Mouse (Mus musculus) hindbrain, embryonic 11.5 days (tissue): Measurements from ENCODE around the gene Ssh3. TPM values are rescaled to one million over a fixed set of nuclear protein-coding genes. Genes with fewer than 3 reads are reported as not detected.

ENCODE experiments used
- ATAC-seq: fragments of 200-750 bp; cut with Nextera tagmentation; 2 replicates; pipeline ENCODE4 v1.8.0; 2017; ENCODE audit warnings: mild to moderate bottlenecking, moderate TSS enrichment, moderate library complexity; ENCODE audit not compliant: low FRiP score
- DNase-seq: peaks from one replicate; pipeline ENCODE4 v3.0.0-alpha.2; 2015; ENCODE audit warnings: low spot score
- H3K27ac ChIP-seq: fragments of 300-500 bp; sonication (generic); 2 replicates; pipeline ENCODE4 v1.5.1; 2014; ENCODE audit warnings: mild to moderate bottlenecking, low read depth, low read length
- H3K27me3 ChIP-seq: fragments of 300-500 bp; sonication (generic); 2 replicates; pipeline ENCODE4 v1.6.1; 2014; ENCODE audit warnings: mild to moderate bottlenecking, low read length, moderate library complexity, mixed read lengths; ENCODE audit not compliant: control insufficient read depth, insufficient read depth
- H3K36me3 ChIP-seq: fragments of 300-500 bp; sonication (generic); 2 replicates; pipeline ENCODE4 v1.6.1; 2014; ENCODE audit warnings: mild to moderate bottlenecking, low read length, moderate library complexity, mixed read lengths; ENCODE audit not compliant: control insufficient read depth, insufficient read depth
- H3K4me1 ChIP-seq: fragments of 300-500 bp; sonication (generic); replicated peaks from 2 replicates; pipeline ENCODE4 v1.6.1; 2014; ENCODE audit warnings: low read length, mixed read lengths; ENCODE audit not compliant: control insufficient read depth, insufficient read depth
- H3K4me2 ChIP-seq: fragments of 300-500 bp; sonication (generic); replicated peaks from 2 replicates; pipeline ENCODE4 v1.6.1; 2014; ENCODE audit warnings: mild to moderate bottlenecking, low read depth, low read length
- H3K4me3 ChIP-seq: fragments of 300-500 bp; sonication (generic); 2 replicates; pipeline ENCODE4 v1.5.1; 2014; ENCODE audit warnings: low read depth, low read length
- H3K9ac ChIP-seq: fragments of 300-500 bp; sonication (generic); 2 replicates; pipeline ENCODE4 v1.6.1; 2014; ENCODE audit warnings: low read depth, low read length
- H3K9me3 ChIP-seq: fragments of 300-500 bp; sonication (generic); 2 replicates; pipeline ENCODE4 v1.6.1; 2016; ENCODE audit warnings: low read length; ENCODE audit not compliant: control insufficient read depth
- WGBS: fragments of 180-500 bp; shearing (Covaris S2); extraction: QIAGEN DNeasy Blood & Tissue Kit; methylation state at CpG from one replicate; pipeline ENCODE4 v1.1.7; 2014; 5-methylcytosine and 5-hydroxymethylcytosine counted together
- polyA plus RNA-seq: library from polyadenylated mRNA; unstranded; fragments of >200 nt; fragmentation: Nextera tagmentation; extraction: Ambion mirVana; gene quantifications from 2 replicates; pipeline ENCODE4 v1.2.1, GENCODE M21; 2014

Gene Ssh3
- polyA plus RNA-seq, 1 experiment from 2014 or later = 2.8 TPM

DNA sequence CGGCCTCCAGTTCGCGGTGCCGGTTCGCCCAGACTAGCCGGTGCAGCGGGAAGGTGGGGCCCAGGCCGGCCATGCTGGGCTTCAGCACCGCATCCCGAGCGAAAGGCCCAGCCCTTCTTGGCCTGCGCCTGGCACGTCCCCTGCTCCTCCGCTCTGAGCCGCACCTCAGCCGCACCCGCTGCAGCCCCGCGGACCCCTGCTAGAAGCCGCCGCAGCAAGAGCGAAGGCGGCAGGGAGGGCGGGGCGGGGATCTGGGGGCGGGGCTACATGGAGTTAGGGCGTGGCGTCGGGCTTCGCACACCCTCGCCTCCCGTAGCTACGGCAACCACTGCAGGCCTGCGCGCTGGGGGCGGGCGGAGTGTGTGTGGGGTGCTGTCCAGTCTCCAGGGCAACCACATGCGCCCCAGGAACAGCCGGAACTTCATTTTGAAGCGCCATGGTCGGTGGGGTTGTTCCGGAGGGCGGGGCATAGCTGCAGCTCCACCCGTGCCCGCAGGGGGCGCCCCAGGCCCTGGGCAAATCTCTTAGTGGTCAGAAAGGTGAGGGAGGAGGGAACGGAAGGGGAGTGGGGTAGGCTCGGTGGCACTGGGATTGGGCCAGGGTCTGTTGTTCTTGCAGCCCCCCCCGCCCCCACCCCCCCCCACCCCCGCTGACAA, 14.0 kb upstream of the Ssh3 start, which contains the start of gene Ankrd13d:
Gene Ankrd13d (minus strand): TSS at position 240 of the 656 bp plus-strand sequence.
- peak within 1 kb of the TSS; percentile 53 for H3K4me3 ChIP-seq
- ATAC-seq = peak; percentile 96
- peak; percentile 92 for DNase-seq
- H3K27me3 ChIP-seq = no peaks in the 10 kb centered on the region
- peak within 1 kb of the TSS; percentile 66 for H3K9ac ChIP-seq
- peaks cover 5% of the 10 kb centered on the region for H3K36me3 ChIP-seq
- peak within 1 kb of the TSS; percentile 76 for H3K4me2 ChIP-seq
- WGBS = under 1% methylated on average over 43 of the region's 50 CpGs
- 0 out of 2 replicates have a peak, but pooled peaks cover 3% of the 10 kb centered on the region for H3K4me1 ChIP-seq
- no peaks in the 10 kb centered on the region for H3K9me3 ChIP-seq
- no peak within 1 kb of the TSS for H3K27ac ChIP-seq

- Histone ChIP-seq H3K4me1 (0 out of 2 replicates have a peak, but pooled peaks cover 3% of the 10 kb centered on the region), H3K4me2 (no peak overlapping the region), H3K27me3 (no peaks in the 10 kb centered on the region), H3K9ac (no peak overlapping the region), H3K27ac (no peak overlapping the region), H3K36me3 (no peaks in the 10 kb centered on the region), H3K4me3 (no peak overlapping the region), H3K9me3 (no peaks in the 10 kb centered on the region)
- ATAC-seq (no peak), DNase-seq (no peak)
- 94% methylated on average over 9 of the region's 9 CpGs for WGBS
Observed at GRCm38 (mm10) chr19:4280425-4280824, 11.4 kb upstream of the Ssh3 start.

DNA sequence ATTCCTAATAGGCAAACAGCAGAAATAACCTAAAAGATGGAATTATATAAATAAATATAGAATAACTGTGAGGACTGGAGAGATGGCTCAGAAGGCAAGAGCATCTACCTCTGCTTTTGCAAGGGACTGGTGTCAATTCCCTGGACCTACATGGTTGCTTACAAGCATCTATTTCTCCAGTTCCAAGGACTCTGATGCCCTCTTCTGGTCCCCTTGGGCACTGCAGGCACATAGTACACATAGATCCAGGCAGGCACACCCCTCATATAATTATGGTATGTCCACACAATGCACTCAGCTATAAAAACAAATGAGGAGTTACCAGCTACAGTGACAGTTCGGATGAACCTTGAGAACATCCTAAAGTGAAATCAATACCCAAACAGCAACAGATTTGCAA, 10.5 kb upstream of the Ssh3 start:
- Histone ChIP-seq H3K9ac (no peak overlapping the region), H3K9me3 (no peaks in the 10 kb centered on the region), H3K4me1 (0 out of 2 replicates have a peak, but pooled peaks cover 3% of the 10 kb centered on the region), H3K27ac (no peak overlapping the region), H3K4me3 (no peak overlapping the region), H3K36me3 (no peaks in the 10 kb centered on the region), H3K4me2 (no peak overlapping the region), H3K27me3 (no peaks in the 10 kb centered on the region)
- WGBS = 95% methylated on average over 1 of the region's 1 CpGs
- DNase-seq = no peak
- no peak for ATAC-seq

DNA sequence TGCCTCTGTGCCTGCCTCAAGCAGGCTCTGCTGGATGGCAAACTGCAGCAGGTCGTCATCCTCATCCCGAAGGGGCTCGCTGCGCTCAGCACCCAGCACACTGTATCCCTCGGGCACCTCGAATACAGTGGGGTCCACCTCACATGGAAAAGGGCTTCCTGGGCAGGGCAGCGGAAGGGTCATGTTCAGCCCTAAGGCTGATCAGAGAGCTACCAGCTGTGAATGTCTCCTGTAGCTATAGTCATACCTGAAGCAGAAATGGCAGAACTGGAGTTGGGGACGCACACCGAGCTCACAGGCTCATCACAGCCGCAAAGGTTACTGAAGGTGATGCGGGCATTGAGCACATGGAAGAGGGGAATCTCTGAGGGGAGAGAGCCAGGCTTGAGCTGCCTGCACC, 2.0 kb upstream of the Ssh3 start:
- Histone ChIP-seq H3K27me3 (peaks cover 16% of the 10 kb centered on the region), H3K9me3 (no peaks in the 10 kb centered on the region), H3K9ac (no peak overlapping the region), H3K4me2 (no peak overlapping the region), H3K4me3 (no peak overlapping the region), H3K27ac (no peak overlapping the region), H3K4me1 (0 out of 2 replicates have a peak, but pooled peaks cover 3% of the 10 kb centered on the region), H3K36me3 (no peaks in the 10 kb centered on the region)
- ATAC-seq = no peak
- WGBS = 93% methylated on average over 11 of the region's 11 CpGs
- DNase-seq = no peak

GRCm38 (mm10) chr19:4270187-4270586, 1.2 kb upstream of the Ssh3 start:
- Histone ChIP-seq H3K4me1 (0 out of 2 replicates have a peak, but pooled peaks cover 3% of the 10 kb centered on the region), H3K27me3 (peaks cover 16% of the 10 kb centered on the region), H3K9me3 (no peaks in the 10 kb centered on the region), H3K4me2 (no peak overlapping the region), H3K36me3 (no peaks in the 10 kb centered on the region), H3K9ac (no peak overlapping the region), H3K27ac (no peak overlapping the region), H3K4me3 (no peak overlapping the region)
- ATAC-seq (no peak), DNase-seq (no peak)
- WGBS = 69% methylated on average over 6 of the region's 6 CpGs

GRCm38 (mm10) chr19:4265956-4266355, 3.0 kb downstream of the Ssh3 start:
- Histone ChIP-seq H3K27me3 (peaks cover 16% of the 10 kb centered on the region), H3K9ac (no peak overlapping the region), H3K27ac (no peak overlapping the region), H3K4me1 (0 out of 2 replicates have a peak, but pooled peaks cover 3% of the 10 kb centered on the region), H3K4me3 (no peak overlapping the region), H3K36me3 (no peaks in the 10 kb centered on the region), H3K9me3 (no peaks in the 10 kb centered on the region), H3K4me2 (no peak overlapping the region)
- ATAC-seq = no peak
- DNase-seq = no peak
- 75% methylated on average over 4 of the region's 4 CpGs for WGBS

GRCm38 (mm10) chr19:4264171-4264780, 4.7 kb downstream of the Ssh3 start:
- H3K4me1 ChIP-seq = 0 out of 2 replicates have a peak, but pooled peaks cover 3% of the 10 kb centered on the region
- H3K9ac ChIP-seq = no peak overlapping the region
- 92% methylated on average over 6 of the region's 6 CpGs for WGBS
- no peak overlapping the region for H3K4me2 ChIP-seq
- H3K27ac ChIP-seq = no peak overlapping the region
- no peaks in the 10 kb centered on the region for H3K36me3 ChIP-seq
- no peaks in the 10 kb centered on the region for H3K9me3 ChIP-seq
- no peak overlapping the region for H3K4me3 ChIP-seq
- DNase-seq (no peak), ATAC-seq (no peak)
- H3K27me3 ChIP-seq = peaks cover 14% of the 10 kb centered on the region

DNA sequence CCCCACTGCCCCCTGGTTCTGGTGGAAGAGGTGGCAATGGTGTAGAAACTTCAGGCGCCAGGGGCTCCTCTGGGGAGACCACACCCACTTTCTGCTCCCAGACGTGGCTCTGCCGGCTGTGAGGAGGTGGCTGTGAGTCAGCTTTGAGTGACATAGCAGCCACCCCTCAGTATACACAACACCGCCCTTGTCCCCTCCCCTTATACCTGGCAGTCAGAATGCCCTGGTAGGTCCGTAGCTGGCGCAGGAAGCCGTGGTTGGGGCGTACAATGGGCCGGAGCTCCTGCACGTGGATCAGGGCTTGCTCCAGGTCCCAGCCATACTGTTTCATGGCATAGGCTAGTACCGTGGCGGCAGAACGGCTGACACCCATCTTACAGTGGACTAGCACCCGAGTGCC, 5.3 kb downstream of the Ssh3 start:
- Histone ChIP-seq H3K4me2 (no peak overlapping the region), H3K4me1 (no peaks in the 10 kb centered on the region), H3K4me3 (no peak overlapping the region), H3K27me3 (peaks cover 10% of the 10 kb centered on the region), H3K9ac (no peak overlapping the region), H3K36me3 (no peaks in the 10 kb centered on the region), H3K9me3 (no peaks in the 10 kb centered on the region), H3K27ac (no peak overlapping the region)
- ATAC-seq (no peak), DNase-seq (no peak)
- WGBS = 69% methylated on average over 14 of the region's 14 CpGs

DNA sequence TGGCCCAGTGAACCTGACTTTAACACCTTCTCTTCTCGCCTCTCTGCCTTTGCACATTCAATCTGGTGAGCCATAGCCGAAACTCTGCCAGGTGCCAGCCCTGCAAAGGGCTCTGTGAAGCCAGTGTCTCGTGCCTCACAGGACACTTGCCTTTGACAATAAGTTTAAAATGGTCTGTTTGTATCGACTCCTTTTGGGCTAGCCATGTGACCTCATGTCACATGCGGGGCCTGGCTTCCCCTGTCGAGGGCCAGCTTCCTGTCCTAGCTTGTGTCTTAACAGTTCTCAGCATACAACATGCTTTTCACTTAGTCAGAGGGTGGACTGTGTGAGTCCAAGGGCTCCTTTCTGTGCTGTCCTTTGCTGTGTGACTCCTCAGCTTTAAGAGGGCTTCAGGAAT, 6.2 kb downstream of the Ssh3 start:
- DNase-seq = no peak
- WGBS = 74% methylated on average over 6 of the region's 6 CpGs
- no peak overlapping the region for H3K9ac ChIP-seq
- H3K4me1 ChIP-seq = no peaks in the 10 kb centered on the region
- no peak overlapping the region for H3K4me2 ChIP-seq
- H3K4me3 ChIP-seq = no peak overlapping the region
- no peak overlapping the region for H3K27ac ChIP-seq
- no peaks in the 10 kb centered on the region for H3K9me3 ChIP-seq
- 0 out of 2 replicates have a peak, but pooled peaks cover under 1% of the 10 kb centered on the region for H3K27me3 ChIP-seq
- no peaks in the 10 kb centered on the region for H3K36me3 ChIP-seq
- no peak for ATAC-seq
